Mouse (Mus musculus): ENCODE measurements around the gene Fli1.

DNA sequence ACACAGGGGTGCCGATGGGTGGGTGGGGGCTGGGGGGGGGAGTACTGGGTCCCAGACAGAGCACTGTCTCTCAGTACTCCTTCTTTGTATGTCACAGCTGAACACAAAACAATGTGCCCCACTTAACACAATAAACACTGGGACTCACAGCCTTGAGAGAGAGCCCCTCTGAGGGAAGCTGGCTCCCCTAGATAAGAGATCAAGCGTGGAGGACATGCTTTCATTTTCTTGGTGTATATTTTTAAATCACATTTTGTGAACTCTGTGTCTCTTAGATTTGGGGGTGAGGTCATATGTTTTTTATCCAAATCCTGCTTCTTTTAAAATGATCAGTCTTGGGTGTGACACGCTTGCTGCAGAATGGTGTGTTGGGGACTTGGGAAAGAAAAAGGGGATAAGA lies 12.6 kb upstream of the Fli1 start:
- TF ChIP-seq E2F4 (IDR thresholded peaks at IDR 0.05; ENCODE audit: borderline replicate concordance, low read depth, low read length) (no peak), CTCF (IDR thresholded peaks at IDR 0.05 in 2 of 3, conservative IDR thresholded peaks at IDR 0.05 in 1 of 3; ENCODE audit: control insufficient read depth in 1 of 3, insufficient read depth in 1 of 3, low read depth in 2 of 3, low read length in 3 of 3, poor library complexity in 1 of 3, severe bottlenecking in 1 of 3) (no peak), NELFE (IDR thresholded peaks at IDR 0.05; ENCODE audit: low read depth, low read length) (no peak), HCFC1 (IDR thresholded peaks at IDR 0.05; ENCODE audit: low read depth, low read length) (no peak), CHD2 (IDR thresholded peaks at IDR 0.05; ENCODE audit: low read length) (no peak), POLR2A (IDR thresholded peaks at IDR 0.05; ENCODE audit: control insufficient read depth in 1 of 2, insufficient read depth in 1 of 2, low read depth in 1 of 2, low read length in 2 of 2, poor library complexity in 1 of 2) (no peak), ZNF384 (IDR thresholded peaks at IDR 0.05; ENCODE audit: low read depth, low read length) (no peak), EP300 (IDR thresholded peaks at IDR 0.05; ENCODE audit: low read depth in 1 of 2, low read length in 2 of 2) (peak in 1 of 2 experiments; percentile 50; a peak in 2 of 4 replicates), RAD21 (IDR thresholded peaks at IDR 0.05; ENCODE audit: low read depth, low read length) (no peak), MXI1 (IDR thresholded peaks at IDR 0.05; ENCODE audit: low read depth, low read length) (no peak; the same call in 1 of the 2 replicates), UBTF (IDR thresholded peaks at IDR 0.05; ENCODE audit: borderline replicate concordance, insufficient read depth, low read depth, low read length) (no peak), MAZ (IDR thresholded peaks at IDR 0.05; ENCODE audit: low read depth, low read length) (no peak), TAL1 (IDR thresholded peaks at IDR 0.05; ENCODE audit: low read length) (peak; percentile 66), NRF1 (IDR thresholded peaks at IDR 0.05; ENCODE audit: insufficient read depth, low read depth, low read length, poor library complexity, severe bottlenecking) (no peak)
